Mouse (Mus musculus): Measurements from ENCODE around the gene Uxs1.

The Uxs1 gene

DNA sequence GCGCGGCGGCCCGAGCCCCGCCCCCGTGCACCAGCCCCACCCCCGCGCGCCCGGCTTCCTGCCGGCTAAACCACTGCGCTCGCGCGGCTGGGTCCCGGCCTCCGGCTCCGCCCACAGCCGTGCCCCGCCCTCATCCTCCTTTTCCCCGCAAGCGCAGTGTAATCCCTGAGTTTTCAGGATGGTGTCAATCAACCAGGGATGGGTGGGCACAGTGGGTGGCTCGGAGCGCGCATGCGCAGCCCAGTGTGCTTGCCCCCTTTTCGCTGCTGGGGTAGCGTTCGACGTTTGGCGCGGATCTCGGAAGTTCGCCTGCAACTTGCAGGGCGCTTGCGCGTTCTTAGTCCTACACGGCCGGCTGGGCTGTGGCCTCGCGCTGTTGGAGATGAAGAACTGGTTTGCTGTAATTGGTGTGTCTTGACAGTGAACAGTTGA is at the start of gene Uxs1:
Uxs1 (minus strand) TSS at position 38 of the 432 bp plus-strand sequence.
- DNase-seq: peak; percentile 98

DNA sequence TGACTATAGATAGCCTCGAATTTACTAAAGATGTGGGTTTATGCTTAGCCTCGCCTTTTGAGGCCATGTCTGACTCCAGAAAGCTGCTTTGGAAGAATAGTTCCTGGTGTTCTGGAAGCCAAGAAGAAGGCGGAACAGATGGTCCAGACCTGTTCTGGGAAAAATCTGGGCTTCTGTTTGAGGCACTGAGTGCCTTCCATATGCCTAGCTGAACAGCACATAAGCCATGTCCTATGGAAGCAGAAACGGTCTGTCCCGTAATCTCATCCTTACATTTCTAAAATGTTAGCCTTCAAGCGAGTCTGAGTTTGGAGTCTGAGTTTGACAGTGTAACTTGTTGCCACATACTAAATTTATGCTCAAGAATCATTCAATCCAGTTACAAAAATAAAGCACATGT is 49.6 kb upstream of the Uxs1 start:
- DNase-seq: no peak

DNA sequence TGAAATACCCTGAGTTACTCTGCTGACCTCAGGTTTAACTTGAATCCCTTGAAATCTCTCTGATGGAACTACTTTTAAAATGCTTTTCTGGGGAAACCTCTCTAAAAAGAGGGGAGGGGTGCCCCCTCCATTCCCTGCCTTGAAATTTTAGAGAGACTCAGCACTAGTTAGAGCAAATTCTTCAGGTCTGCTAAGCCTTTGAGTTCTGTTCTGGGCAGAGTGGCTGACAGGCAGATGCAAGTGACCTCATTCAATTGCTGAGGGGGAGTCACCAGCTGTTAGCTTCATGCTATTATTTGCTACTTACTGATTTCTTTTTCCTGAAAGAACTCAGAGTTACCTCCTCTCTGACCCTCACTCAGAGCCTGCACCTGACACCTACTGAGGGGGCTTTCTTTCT is 43.5 kb upstream of the Uxs1 start:
- DNase-seq: no peak

DNA sequence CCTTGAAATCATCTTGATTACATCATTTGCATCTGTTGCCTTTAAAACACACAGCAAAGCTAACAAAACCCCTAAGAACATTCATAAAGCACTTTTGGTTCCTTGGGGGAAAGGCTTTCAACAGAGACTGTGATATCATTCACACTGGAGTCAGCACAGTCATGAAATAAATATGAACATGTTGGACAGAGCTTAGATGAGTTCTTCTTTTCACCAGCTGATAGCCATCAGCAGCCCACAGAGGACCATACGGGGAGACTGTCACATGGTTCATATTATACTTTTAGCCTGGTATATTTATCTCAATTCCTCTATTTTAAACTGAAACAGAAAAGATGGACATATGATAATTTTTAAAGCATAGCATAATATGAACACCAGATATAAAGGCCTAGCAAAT is 40.9 kb upstream of the Uxs1 start:
- no peak for DNase-seq

DNA sequence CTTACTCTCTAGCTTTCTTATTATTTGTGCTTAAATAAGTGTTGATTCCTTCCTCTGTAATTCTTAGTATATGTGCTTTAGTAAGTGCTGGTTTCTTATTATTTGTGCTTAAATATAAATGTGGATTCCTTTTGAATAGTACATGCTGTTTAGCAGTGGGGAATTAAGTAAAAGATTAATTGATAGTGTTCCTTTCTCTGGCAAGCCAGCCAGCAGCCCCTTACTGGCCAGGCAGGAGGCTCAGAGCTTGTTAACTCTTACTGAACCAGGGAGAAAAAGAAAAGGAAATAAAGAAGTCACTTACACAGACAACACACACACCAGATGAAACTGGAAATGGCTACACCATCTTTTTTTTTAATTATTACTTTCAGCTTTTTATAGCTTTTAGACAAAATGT is 37.2 kb upstream of the Uxs1 start:
- DNase-seq: no peak

DNA sequence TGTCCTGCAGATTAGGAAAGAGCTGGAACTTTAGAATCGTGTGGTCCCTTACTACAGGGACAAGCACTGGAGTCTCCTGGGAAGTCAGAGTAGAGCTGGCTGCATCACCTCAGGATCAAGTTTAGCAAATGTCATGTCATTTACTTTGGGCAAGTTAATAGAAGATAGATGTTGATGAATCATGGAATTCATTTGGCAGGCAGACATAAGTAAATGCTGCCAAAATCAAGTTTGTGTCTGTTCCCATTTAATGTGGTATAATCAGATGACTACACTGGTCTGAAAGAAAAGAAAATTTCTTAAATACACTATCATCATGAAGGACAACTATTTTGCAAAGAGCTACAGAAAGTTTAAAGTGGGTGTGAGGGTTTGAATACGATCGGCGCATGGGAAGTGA is 35.0 kb upstream of the Uxs1 start:
- DNase-seq: no peak

DNA sequence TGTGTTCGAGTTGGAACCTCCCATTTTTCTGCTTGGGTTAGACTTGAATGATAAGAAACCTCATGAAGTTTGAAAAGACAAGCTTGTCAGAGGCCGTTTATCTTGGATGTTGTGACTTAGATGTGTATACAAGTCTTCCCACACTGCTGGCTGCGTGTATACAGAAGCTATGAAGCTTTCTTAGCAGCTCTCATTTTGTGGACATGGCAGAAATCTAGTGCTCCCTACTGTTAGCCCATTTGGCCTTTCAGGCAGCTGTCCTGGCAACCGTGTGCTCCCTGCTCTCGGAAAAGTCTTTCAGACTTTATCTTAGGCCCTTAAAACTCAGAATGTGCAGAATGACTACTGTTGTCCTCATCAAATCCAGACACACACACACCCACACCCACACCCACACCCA is 31.4 kb upstream of the Uxs1 start:
- DNase-seq: no peak

DNA sequence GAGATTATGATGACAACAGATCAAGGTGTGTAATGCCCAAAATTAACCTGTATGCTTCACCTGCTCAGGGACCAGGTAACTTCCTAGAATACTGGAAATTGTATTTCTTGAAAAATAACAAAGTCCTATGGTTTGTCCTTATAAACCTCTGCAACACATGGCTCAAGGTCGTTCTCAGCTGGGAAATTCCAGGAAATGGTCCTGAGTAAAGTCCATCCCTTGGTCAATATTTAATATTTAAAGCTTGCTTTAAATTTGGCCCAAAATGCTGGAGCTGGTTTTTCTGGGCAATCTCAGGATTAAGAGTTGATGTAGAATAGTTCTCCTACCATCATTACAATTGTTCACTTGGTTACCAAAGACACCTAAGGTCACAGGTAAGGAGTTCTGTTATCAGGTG is 30.1 kb upstream of the Uxs1 start:
- no peak for DNase-seq

DNA sequence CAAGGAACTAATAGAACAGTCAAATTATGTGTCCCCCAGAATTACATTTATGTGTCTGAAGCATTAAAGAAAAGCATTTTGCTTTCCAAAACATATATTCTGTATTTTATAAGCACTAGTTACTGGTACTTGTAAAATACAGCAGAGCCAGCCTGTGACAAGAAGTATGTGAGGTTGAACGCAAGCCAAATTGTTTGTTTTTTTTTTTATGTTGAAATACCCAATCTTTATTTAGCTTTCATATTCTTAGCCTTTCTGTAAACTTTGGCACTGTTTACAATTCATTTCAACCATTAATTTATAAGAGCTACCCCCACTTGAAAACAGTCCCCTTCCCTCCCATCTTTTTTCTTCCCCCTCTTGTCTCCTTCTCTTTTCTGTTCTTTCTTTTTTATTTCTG is 28.0 kb upstream of the Uxs1 start:
- no peak for DNase-seq

DNA sequence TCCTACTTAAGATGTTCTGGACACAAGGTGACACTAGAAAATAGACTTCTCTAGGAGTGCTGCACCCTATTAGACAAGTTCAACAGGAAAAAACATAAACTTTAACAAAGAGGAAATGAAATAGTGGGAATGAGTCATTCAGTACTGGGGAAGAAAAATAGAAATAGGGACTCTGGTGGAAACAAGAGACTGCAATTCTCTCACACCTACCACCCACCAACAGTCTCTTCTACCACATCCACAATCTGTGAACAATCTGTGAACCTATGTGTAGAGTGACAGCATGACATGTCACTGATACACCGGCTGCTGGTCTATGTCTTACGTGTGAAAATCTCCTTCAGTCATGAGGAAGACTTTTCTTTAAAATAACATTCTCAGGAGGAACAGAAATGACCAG is 15.8 kb upstream of the Uxs1 start:
- no peak for DNase-seq

DNA sequence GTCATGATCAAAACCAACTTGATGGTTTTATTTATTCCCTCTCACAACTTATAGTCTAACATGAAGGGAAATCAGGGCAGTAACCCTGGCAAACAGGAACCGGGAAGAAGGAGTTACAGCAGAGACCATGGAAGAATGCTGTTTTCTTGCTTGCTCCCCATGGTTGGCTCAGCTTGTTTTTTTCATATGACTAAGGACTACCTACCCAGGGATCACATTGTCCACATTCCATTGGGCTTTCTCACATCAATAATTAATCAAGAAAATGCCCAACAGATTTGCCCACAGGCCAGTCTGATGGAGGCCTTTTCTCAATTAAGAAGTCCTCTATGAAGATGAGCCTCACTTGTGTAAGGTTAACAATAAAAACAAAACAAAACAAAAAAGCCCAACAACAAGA is 9.6 kb upstream of the Uxs1 start:
- DNase-seq: no peak

DNA sequence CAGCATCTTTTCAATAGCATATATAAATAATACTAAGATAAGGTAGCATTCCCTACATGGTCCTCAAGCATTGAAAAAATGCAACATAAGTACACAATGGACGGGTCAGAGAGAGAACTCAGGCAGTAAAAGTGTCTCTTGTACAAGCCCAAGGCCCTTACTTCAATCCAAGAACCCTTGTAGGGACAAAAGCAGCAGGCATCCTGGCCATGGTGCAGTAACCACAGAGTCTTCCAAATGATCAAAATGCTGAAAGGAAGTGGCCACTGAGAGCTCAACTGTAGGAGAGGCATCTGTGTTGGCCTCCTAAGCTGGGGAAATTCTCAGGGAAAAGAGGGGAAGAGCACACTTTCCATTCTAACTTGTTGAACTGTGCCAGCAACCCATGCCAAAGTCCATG is 2.5 kb upstream of the Uxs1 start:
- no peak for DNase-seq

DNA sequence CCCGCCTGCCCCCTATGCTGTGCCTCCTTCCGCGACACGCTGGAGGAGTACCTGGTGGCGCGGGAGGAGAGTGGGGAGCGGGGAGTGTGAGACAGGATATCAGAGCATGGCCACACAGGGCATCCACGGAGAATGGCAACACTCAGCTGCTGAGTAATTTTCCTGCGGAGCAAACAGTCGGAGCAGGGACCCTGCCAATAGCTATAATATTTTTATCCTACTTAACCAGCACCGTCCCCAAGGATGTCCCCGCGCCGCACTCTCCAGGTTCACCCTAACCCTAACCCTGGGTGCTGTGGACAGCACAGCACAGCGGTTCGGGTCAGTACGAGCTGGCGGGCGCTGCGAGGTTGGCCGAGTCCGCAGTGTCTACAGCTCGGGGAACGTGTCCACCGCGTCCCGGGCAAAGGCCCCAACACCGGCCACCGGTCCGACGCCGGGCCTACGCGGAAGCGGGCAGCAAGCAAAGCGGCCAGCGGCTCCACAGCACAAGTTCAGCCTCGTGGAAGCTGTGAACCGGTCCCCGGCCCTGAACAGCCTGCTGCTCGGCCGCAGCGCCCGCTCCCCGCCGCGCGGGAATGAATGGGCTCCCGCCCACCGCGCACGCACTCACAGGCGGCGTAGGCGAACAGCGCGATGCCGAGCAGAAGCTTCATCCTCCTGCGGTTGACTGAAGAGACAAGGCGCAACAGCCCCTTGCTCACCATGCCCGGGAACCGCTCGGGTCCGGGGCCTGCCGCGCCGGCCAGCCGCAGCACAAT is 418 bp downstream of the Uxs1 start:
- DNase-seq: peak in 1 of 2 experiments; percentile 38

DNA sequence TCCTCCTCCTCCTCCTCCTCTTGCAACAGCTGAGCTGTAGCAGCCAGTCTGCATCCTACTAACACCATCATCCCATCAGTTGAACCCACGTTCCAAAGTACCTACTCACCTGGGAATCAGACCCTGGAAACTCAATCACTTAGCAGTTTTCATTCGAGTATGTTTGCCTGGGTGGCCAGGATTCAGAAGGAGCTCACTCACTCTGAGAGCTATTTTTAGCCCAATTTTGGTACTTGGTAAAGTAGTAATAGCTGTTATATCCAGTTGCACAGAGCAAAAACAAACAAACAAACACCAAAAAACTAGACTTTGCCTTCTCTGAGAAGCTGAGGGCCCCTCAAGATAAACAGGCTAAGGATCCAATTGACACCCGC is 985 bp downstream of the Uxs1 start:
- no peak for DNase-seq

DNA sequence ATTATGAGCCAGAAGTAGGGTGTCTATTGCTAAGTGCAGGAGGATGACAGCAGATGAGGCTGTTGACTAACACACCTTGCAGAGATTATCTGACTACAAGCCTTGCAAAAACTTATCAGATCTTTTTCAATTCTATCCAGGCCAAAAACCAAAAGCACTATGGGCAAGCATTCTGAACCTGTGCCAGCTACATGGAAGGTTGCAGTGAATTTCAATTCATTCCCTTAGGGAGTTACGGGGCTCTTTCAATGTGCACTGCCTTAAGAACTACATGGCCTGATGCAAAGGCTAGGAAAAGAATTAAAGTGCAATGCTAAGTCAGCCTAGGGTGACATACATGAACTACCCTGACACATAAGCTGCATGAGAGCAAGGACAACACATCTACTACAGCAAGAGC is 4.2 kb downstream of the Uxs1 start:
- no peak for DNase-seq

DNA sequence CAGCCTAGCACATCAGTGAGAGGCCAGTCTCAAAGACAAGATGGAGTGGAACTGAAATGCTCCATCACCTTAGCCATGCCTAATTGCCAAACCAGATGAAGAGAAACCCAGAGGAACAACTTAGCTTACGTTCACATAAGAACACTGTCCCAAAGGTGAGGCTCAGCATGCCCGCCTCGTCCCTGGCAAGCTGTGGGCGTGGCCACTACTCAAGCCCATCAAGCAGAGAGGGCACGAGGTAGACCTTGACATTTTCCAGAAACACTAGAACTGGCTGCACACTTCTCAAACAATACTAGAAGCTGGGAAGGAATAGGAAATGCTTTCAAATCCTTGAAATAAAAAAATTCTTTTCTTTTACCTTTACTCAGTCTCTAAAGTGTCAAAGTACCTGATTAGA is 5.0 kb downstream of the Uxs1 start:
- no peak for DNase-seq

DNA sequence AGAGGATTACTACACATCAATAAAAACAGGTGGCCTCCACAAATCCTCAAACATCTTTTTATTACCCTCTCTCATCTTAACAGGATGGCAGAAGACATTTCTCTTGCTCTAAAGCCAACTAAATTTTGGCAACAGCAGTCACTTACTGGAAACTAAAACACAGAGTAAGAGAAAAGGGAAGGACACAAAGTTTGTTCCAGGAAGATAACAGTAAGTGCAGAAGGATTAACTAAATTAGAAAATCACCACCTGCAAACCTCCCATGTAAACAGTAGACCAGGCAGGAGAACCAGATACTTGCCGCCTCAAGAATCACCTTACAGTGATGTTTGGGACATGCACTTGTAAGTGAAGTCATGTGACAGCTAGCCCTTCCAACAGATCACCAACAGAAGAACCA is 5.8 kb downstream of the Uxs1 start:
- DNase-seq: no peak

DNA sequence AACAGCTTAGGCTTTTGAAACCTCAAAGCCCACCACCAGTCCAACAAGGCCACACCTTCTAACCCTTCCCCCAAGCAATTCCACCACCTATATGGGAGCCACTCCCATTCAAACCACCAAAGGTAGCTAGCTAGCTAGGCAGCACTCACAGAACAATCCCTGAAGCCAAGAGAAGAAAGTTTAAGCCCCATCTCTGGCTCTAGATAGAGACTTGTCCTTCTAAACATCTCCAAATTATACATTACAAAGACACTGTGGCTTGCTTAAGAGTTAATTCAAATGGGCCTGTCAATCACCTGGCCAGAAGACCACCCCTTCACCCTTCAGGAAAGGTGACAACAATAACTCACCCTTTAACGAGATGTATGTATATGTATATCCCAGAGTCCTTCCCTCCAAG is 7.0 kb downstream of the Uxs1 start:
- no peak for DNase-seq

DNA sequence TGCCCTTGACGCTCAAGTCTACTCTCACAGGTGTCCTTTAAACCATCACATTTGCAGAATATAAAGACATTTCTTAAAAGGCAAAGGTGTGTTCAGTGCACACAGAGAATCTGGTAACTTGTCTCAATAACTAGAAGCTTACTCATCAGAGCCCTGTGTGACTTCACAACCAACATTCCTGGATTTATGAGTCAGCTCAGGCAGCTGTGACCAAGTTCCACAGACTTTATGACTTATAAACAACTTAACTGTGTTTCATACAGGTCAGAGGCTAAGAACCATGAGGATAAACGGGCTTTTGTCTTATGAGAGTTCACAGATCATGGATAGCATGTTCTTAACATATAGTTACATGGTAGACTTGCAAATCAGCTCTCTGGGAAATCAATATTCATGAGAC is 8.5 kb downstream of the Uxs1 start:
- no peak for DNase-seq

DNA sequence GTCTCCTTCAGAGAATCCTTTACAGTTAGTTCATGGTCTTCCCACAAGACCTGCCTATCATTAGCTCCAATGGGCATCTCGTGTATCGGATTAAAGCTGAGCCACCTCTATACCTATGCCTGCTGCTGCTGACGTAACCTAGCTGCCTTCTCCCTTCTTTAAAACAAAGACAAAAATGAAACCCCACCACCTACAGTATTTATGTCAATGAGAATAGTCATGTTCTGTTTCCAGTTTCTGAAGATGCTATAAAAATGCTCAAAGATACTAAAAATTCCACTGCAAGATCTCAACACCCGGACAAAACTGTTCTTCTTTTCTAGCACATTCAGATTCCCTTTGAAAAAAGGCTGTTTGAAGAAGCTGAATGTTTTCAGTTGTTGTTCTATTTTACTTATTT is 9.2 kb downstream of the Uxs1 start:
- no peak for DNase-seq

DNA sequence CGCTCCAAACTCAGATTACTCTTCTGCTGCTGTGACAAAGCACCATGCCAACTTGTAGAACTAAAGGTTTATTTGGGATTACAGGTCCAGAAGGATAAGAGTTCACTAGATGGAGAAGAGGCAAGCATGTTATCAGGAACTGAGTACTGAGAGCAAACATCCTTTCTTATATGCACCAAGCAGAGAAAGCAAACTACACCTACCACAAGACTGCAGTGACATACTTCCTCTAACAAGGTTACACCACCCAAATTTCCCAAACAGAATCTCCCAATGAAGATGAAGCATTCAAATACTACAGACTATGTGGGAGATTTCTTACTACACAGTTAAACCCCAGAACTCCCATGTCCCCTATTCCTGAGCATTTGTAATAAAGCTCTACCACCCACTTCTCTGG is 15.8 kb downstream of the Uxs1 start:
- DNase-seq: no peak

DNA sequence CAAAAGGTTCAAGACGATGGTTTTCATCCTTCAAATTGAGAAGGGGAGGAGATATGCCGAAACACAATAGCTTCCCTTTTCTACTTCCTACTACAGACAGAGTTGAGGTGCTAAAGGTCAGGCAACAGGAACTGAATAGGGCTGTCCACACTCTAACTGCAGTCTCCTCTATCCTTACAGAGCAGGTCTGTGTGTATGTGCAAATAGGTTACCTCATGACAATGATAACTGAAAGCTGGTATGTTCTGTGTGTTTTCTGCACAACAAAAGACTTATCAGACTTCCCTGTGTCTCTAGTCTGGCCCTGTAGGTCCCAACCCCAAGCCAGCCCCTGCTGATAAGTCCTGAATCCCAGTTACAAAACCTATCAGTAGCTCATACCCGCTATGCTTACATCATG is 16.5 kb downstream of the Uxs1 start:
- no peak for DNase-seq

DNA sequence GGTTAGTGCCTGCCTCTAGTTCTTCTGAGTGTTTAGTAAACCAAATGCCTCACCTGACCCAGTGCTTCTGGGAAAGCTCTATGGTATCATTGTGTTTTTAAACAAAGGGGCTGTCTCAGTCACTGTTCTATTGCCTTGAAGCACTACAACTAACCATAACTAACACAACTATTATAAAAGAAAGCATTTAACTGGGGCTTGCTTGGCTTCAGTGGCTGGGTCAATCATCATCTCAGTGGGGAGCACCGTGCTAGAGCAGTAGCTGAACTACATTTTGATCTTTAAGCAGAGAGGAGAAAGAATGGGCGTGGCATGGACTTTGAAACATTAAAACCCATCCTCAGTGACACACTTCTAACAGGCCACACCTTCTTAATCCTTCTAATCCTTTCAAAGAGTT is 18.2 kb downstream of the Uxs1 start:
- no peak for DNase-seq

DNA sequence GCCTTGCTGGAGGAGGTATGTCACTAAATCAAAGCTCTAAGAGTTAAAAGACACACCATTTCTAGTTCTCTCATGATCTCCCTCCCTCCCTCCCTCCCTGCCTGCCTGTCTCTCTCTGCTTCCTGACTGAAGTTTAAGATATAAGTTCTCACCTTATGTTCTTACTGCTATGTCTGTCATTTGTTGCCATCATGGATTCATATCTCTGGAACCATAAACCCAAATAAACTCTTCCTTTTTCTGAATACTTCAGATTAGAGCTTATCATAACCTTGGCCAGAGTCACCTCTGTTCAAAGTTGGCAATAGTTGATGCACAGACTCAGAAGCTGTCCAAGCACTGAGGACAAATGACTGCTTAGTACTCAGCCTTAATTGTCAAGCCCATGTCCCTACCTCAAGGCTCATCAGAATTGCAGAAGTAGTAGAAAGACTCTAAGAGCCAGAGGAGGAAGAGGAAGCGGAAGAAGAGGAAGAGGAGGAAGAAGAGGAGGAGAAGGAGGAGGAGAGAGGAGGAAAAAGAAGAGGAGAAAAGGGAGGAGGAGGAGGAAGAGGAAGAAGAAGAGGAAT is 23.6 kb downstream of the Uxs1 start:
- DNase-seq: no peak

DNA sequence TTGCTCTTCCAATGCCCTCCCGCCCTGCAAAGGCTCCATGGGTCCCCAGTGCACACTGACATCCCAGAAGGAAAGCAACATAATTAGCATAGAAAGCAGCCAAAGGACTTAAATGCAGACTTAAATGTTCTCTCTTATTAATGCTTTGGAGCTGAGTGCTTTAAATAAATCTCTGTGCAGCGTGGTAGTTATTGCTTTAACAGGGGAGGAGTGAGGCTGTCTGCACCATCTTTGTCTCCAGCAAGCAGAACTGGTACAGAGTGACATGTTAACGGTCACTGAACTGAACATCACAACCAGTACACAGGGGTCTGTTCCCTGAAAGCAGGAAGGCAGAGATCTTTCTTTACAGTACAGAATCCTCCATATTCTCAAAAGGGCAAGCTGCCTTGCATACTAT is 29.6 kb downstream of the Uxs1 start:
- DNase-seq: no peak

Data from spleen, adult 18-20 months (tissue).